Mouse (Mus musculus) CH12.LX (cell line): ENCODE results near the gene Krit1. TPM values are rescaled to one million over a fixed set of nuclear protein-coding genes. Genes with fewer than 3 reads are reported as not detected.

Experiments used
- DNase-seq: peaks from one replicate; pipeline ENCODE4 v3.0.0-alpha.2; 2013; ENCODE audit errors: extremely low read depth
- H3K27ac ChIP-seq: 2 replicates; pipeline ENCODE4 v1.5.1; 2012; ENCODE audit warnings: low read depth, mild to moderate bottlenecking, control low read depth, moderate library complexity; ENCODE audit not compliant: insufficient read depth
- H3K27me3 ChIP-seq: replicated peaks from 2 replicates; pipeline ENCODE3; 2012; ENCODE audit warnings: inconsistent platforms
- H3K36me3 ChIP-seq, 2 experiments: replicated peaks in 1 of 2; 2 replicates each; pipeline versions ENCODE3 to v1.6.1; 2012; ENCODE audit warnings: inconsistent platforms in 1 of 2, low read length in 1 of 2, mild to moderate bottlenecking in 1 of 2, mixed read lengths in 1 of 2, moderate library complexity in 1 of 2; ENCODE audit not compliant: control insufficient read depth in 1 of 2, insufficient read depth in 1 of 2
- H3K4me1 ChIP-seq, 2 experiments: 2 replicates each; pipeline ENCODE4 v1.6.1; 2012; ENCODE audit warnings: inconsistent platforms in 1 of 2, moderate library complexity in 1 of 2; ENCODE audit not compliant: insufficient read depth in 2 of 2, control insufficient read depth in 1 of 2
- H3K4me2 ChIP-seq: 2 replicates; pipeline ENCODE4 v1.6.1; 2012; ENCODE audit warnings: low read depth, mild to moderate bottlenecking, control low read depth; ENCODE audit not compliant: poor library complexity, insufficient read depth, severe bottlenecking
- H3K4me3 ChIP-seq, 3 experiments: fragments of 150-350 bp in 1 of 3; sonication (generic) in 1 of 3; replicated peaks in 1 of 3; 2 replicates each; pipeline versions ENCODE3 to v1.5.1; 2011 to 2012; ENCODE audit warnings: low read depth in 2 of 3, low read length in 2 of 3, mild to moderate bottlenecking in 2 of 3, moderate library complexity in 2 of 3, control low read depth in 1 of 3, improper control_type of control experiment in 1 of 3, inconsistent platforms in 1 of 3, mixed read lengths in 1 of 3; ENCODE audit not compliant: poor library complexity in 1 of 3
- H3K79me2 ChIP-seq: replicated peaks from 2 replicates; pipeline ENCODE4 v1.6.1; 2012; ENCODE audit warnings: mild to moderate bottlenecking, moderate library complexity; ENCODE audit not compliant: control insufficient read depth, poor library complexity, insufficient read depth, severe bottlenecking; ENCODE audit errors: extremely low read depth
- H3K9ac ChIP-seq: 2 replicates; pipeline ENCODE4 v1.6.1; 2012; ENCODE audit warnings: low read depth, mild to moderate bottlenecking, control low read depth, moderate library complexity; ENCODE audit not compliant: insufficient read depth
- H3K9me3 ChIP-seq: replicated peaks from 2 replicates; pipeline ENCODE3; 2012; ENCODE audit warnings: low read length, inconsistent platforms, mixed read lengths
- CHD1 ChIP-seq: IDR thresholded peaks from 2 replicates; pipeline ENCODE4 v1.6.1; 2012; ENCODE audit warnings: low read depth, low read length, improper control_type of control experiment, inconsistent platforms
- CTCF ChIP-seq, 2 experiments: IDR thresholded peaks in 1 of 2; conservative IDR thresholded peaks in 1 of 2; 2 replicates each; pipeline ENCODE4 v1.5.1; 2011 to 2012; ENCODE audit warnings: low read depth in 2 of 2, low read length in 2 of 2, improper control_type of control experiment in 1 of 2, inconsistent platforms in 1 of 2, mild to moderate bottlenecking in 1 of 2, moderate library complexity in 1 of 2
- EP300 ChIP-seq: IDR thresholded peaks from 2 replicates; pipeline ENCODE4 v1.6.1; 2011; ENCODE audit warnings: low read length, improper control_type of control experiment
- ETS1 ChIP-seq: conservative IDR thresholded peaks from 2 replicates; pipeline ENCODE4 v1.6.1; 2012; ENCODE audit warnings: low read depth, mild to moderate bottlenecking, inconsistent platforms, low read length, improper control_type of control experiment, moderate library complexity
- GABPA ChIP-seq: IDR thresholded peaks from 2 replicates; pipeline ENCODE4 v1.6.1; 2012; ENCODE audit warnings: low read depth, low read length, improper control_type of control experiment, inconsistent platforms; ENCODE audit not compliant: insufficient replicate concordance
- JUN ChIP-seq: IDR thresholded peaks from 2 replicates; pipeline ENCODE4 v1.6.1; 2011; ENCODE audit warnings: low read depth, mild to moderate bottlenecking, low read length, improper control_type of control experiment, moderate library complexity; ENCODE audit not compliant: insufficient read depth
- JUND ChIP-seq: conservative IDR thresholded peaks from 2 replicates; pipeline ENCODE4 v1.6.1; 2011; ENCODE audit warnings: low read depth, low read length, improper control_type of control experiment
- MAX ChIP-seq: IDR thresholded peaks from 2 replicates; pipeline ENCODE4 v1.6.1; 2011; ENCODE audit warnings: low read length, improper control_type of control experiment
- MAZ ChIP-seq: IDR thresholded peaks from 2 replicates; pipeline ENCODE4 v1.6.1; 2012; ENCODE audit warnings: low read depth, mild to moderate bottlenecking, inconsistent platforms, low read length, improper control_type of control experiment, moderate library complexity
- MYC ChIP-seq: IDR thresholded peaks from 2 replicates; pipeline ENCODE4 v1.6.1; 2011; ENCODE audit warnings: low read depth, mild to moderate bottlenecking, improper control_type of control experiment, low read length
- NELFE ChIP-seq: IDR thresholded peaks from 2 replicates; pipeline ENCODE4 v1.6.1; 2011; ENCODE audit warnings: low read depth, low read length, improper control_type of control experiment
- NRF1 ChIP-seq: IDR thresholded peaks from 2 replicates; pipeline ENCODE4 v1.6.1; 2014; ENCODE audit warnings: low read depth, mild to moderate bottlenecking, inconsistent platforms, low read length, improper control_type of control experiment, moderate library complexity
- PAX5 ChIP-seq: IDR thresholded peaks from 2 replicates; pipeline ENCODE4 v1.6.1; 2012; ENCODE audit warnings: low read length, inconsistent platforms, mixed read lengths
- RCOR1 ChIP-seq: conservative IDR thresholded peaks from 2 replicates; pipeline ENCODE4 v1.6.1; 2012; ENCODE audit warnings: low read depth, mild to moderate bottlenecking, inconsistent platforms, low read length, improper control_type of control experiment
- TBP ChIP-seq: conservative IDR thresholded peaks from 2 replicates; pipeline ENCODE4 v1.6.1; 2011; ENCODE audit warnings: low read depth, low read length, improper control_type of control experiment
- USF1 ChIP-seq: IDR thresholded peaks from 2 replicates; pipeline ENCODE4 v1.6.1; 2014; ENCODE audit warnings: low read depth, mild to moderate bottlenecking, inconsistent platforms, low read length, improper control_type of control experiment
- ZKSCAN1 ChIP-seq: IDR thresholded peaks from 2 replicates; pipeline ENCODE4 v1.6.1; 2012; ENCODE audit warnings: low read depth, inconsistent platforms, low read length, improper control_type of control experiment, borderline replicate concordance
- ZNF384 ChIP-seq: IDR thresholded peaks from 2 replicates; pipeline ENCODE4 v1.6.1; 2012; ENCODE audit warnings: low read depth, low read length, improper control_type of control experiment, inconsistent platforms
- dilution Hi-C: fragments of 300-500 bp; cut with MboI; formaldehyde crosslinking; loops from 2 replicates; pipeline ENCODE4 v1.14.3; 2020; ENCODE audit warnings: low sequenced_read_pairs; ENCODE audit not compliant: extremely low pct_unique_long_range_greater_than_20kb, extremely low pct_ligation_motif_present
- in situ Hi-C: fragments of 300-500 bp; cut with MboI; formaldehyde crosslinking; loops from 3 replicates; pipeline ENCODE4 v1.14.3; 2019; ENCODE audit warnings: low sequenced_read_pairs, low pct_ligation_motif_present, low pct_unique_long_range_greater_than_20kb, mixed read lengths
- polyA plus RNA-seq: library from polyadenylated mRNA; unstranded; fragments of >175 nt; gene quantifications from 2 replicates; pipeline ENCODE4 v1.2.1, GENCODE M21; 2012; ENCODE audit warnings: low read depth; ENCODE audit not compliant: insufficient read length
- total RNA-seq, 2 experiments: library from RNA; depleted of rRNA; stranded (reverse); fragments of 300-350 nt in 1 of 2; fragments of >200 nt in 1 of 2; gene quantifications; 2 replicates each; pipeline ENCODE4 v1.2.3; 2012 to 2014

Gene Krit1
- total and polyA plus RNA-seq, 3 experiments: 24.1 to 47.4 (median 31.2) TPM

DNA sequence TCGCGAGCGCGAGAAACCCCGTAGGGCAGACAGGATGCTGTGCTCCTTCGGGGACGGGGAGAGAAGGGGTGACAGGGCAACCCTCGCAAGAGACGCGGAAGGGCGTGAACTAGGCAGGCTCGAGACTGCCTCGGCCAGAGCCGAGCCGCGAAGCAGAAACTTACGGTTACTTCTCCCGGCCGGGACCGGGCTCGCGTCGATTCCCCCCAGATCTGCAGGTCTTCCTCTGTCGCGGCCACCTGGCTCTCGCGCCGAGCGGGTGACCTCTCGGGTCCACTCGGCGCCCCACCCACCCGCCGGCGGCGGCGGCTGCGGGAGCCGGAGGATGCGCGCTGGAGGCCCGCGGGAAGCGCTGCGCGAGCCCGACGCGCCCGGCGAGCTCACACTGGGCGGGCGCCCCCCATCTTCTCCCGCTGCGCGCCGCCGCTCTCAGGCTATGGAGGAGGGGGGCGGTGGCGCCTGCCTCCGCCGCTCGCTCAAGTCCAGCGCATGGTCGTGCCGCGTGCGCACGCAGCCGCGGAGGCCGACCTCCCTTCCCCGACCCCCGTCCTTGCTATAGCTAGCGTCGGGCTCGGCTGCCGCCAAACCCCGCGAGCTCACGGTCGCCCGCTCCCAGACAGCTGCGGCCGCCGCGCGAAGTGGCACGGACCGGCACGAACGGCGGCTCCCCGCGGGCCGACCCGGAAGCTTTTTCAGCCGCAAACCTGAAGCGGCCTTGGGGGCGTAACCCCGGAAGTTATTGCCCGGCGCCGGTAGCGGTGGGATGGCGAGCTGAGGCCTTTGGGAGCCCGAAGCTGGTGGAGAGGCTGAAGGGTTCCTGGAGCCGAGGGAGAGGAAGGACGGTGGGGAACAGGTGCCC, at the start of gene Krit1, which contains the start of gene Ankib1 (continued):
- no peak for TF ChIP-seq JUN

DNA sequence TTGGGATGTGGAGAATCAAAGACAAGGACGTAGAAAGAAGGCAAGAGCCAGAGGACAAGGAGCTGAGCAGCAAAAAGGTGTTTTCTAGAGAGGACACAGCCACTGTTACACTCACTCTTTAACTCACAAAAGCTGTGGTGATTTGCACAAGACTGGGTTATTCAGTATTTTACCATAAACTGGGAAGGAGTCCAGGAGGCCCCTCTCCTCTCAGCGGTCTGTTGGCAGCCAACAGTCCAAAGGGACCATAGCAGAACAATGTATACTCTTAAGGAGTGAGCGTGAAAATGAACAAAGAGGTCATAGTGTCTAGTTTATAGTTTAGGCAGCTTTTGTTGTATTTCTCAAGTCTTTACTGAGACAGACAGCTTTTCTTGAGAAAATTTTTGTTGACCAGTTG, 31.5 kb upstream of the Krit1 start:
- peaks cover 4 to 23% of the 10 kb centered on the region in 2 experiments for H3K36me3 ChIP-seq
- H3K27me3 ChIP-seq: no peaks in the 10 kb centered on the region
- H3K9me3 ChIP-seq: no peaks in the 10 kb centered on the region
- in situ Hi-C loops: no loop called here
- no peak overlapping the region for H3K4me2 ChIP-seq
- no peak for TF ChIP-seq MAX
- TF ChIP-seq ZNF384: no peak
- no peak for TF ChIP-seq PAX5
- TF ChIP-seq NRF1: no peak
- TF ChIP-seq ZKSCAN1: no peak
- no peak for TF ChIP-seq TBP
- TF ChIP-seq EP300: no peak
- no peak for TF ChIP-seq ETS1
- no peak for TF ChIP-seq CHD1
- TF ChIP-seq JUND: no peak
- TF ChIP-seq USF1: no peak
- no peak for TF ChIP-seq NELFE
- no peak overlapping the region for H3K27ac ChIP-seq
- dilution Hi-C loops: no loop called here
- no peaks in the 10 kb centered on the region; the same call in 1 of the 2 replicates for H3K79me2 ChIP-seq
- H3K9ac ChIP-seq: no peak overlapping the region
- DNase-seq: no peak
- peaks cover 0 to 26% of the 10 kb centered on the region in 2 experiments; a peak in 2 of 4 replicates for H3K4me1 ChIP-seq
- no peak overlapping the region for H3K4me3 ChIP-seq

DNA sequence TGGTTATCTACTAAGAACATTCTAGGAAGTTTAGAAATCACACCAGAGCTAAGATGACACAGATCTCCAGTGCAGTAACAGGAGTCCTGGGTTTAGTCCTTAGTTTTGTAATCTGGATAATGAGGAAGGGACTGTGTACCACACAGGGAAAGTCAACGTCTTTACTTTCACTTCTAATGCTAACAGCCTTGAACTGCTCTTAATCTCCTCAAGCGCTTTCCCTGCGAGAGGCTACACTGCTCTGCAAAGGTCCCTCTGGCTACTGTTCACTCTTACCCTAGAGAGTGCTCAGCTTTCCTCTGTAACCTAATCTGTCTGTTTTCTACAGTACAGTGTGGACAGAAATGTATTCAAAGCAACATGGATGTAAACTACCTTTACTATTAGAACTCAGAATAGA, 31.0 kb upstream of the Krit1 start:
- Histone ChIP-seq H3K27me3 (no peaks in the 10 kb centered on the region), H3K9ac (no peak overlapping the region), H3K27ac (no peak overlapping the region), H3K4me2 (no peak overlapping the region), H3K4me3 (no peak overlapping the region), H3K4me1 (peaks cover 0 to 26% of the 10 kb centered on the region in 2 experiments; a peak in 2 of 4 replicates), H3K36me3 (peaks cover 0 to 20% of the 10 kb centered on the region in 2 experiments), H3K9me3 (no peaks in the 10 kb centered on the region), H3K79me2 (no peaks in the 10 kb centered on the region; the same call in 1 of the 2 replicates)
- dilution Hi-C loops (no loop called here), in situ Hi-C loops (no loop called here)
- no peak for DNase-seq
- TF ChIP-seq MYC (no peak), RCOR1 (no peak), MAX (no peak), JUN (no peak), ZKSCAN1 (no peak), MAZ (no peak), GABPA (no peak), CTCF (conservative IDR thresholded peaks at IDR 0.05 in 1 of 2, IDR thresholded peaks at IDR 0.05 in 1 of 2; ENCODE audit: low read depth in 2 of 2, low read length in 2 of 2) (no peak), ETS1 (no peak), NELFE (no peak)
